Mouse (Mus musculus) ES-CJ7 (cell line): ENCODE measurements at regions not wholly inside any gene's neighbourhood (a gene's known extent, or its start where the extent isn't known, plus 50 kb on each side); places are given as distances from the start of the nearest gene placed in this dataset.

ENCODE experiments used
- DNase-seq: peaks from one replicate; pipeline ENCODE4 v3.0.0; 2011; ENCODE audit warnings: low read depth, low spot score

DNA sequence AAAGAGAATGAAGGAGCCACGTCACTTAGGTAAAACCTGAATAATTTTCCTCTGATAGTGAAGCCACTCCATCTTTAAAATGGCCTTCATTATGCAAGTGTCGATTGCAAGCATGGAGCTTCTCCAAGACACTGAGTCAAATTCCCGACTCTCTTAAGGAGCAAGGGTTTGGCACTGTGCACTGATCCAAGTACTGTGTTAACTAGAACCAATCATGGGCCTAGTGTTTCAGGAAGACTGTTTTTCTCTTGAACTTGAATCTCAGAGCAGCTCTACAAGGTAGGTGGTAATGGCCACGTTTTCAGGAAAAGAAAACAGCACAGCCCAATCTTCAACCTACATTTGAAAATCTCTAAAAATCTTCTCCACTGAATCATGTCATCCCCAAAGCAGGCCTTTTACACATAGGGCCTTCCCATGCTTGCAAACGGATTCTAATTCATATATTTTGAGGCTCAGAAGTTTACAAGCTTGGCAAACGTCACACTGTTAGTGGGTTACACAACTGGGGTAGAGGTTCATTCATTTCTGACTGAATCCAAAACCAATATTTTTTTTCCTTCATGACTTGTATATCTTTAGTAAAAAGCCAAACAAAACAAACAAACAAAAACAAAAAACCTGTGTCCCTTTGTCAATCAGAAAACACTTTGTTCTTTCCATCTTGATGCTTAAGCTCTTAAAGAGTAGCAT is 342.2 kb upstream of the Zfp462 start:
- DNase-seq: no peak

DNA sequence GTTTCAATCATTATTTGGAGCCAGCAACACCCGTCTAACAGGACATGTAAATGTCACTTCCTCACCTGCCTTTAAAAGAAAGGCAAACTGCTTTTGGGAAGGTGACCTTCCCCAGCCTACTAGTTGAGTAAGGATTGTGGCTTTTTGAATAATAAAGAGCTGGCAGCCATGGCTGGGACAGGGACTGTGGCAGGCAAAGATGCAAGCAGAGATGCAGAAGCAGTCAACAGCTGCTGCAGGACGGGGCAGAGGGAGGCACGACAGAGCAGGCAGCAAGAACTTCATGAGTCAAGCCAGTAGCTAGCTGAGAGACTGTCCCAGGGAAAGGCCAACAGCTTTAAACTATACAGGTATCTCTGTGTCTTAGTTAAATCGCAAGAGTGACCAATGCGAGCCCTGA is 334.7 kb upstream of the Zfp462 start:
- DNase-seq: peak; percentile 84

DNA sequence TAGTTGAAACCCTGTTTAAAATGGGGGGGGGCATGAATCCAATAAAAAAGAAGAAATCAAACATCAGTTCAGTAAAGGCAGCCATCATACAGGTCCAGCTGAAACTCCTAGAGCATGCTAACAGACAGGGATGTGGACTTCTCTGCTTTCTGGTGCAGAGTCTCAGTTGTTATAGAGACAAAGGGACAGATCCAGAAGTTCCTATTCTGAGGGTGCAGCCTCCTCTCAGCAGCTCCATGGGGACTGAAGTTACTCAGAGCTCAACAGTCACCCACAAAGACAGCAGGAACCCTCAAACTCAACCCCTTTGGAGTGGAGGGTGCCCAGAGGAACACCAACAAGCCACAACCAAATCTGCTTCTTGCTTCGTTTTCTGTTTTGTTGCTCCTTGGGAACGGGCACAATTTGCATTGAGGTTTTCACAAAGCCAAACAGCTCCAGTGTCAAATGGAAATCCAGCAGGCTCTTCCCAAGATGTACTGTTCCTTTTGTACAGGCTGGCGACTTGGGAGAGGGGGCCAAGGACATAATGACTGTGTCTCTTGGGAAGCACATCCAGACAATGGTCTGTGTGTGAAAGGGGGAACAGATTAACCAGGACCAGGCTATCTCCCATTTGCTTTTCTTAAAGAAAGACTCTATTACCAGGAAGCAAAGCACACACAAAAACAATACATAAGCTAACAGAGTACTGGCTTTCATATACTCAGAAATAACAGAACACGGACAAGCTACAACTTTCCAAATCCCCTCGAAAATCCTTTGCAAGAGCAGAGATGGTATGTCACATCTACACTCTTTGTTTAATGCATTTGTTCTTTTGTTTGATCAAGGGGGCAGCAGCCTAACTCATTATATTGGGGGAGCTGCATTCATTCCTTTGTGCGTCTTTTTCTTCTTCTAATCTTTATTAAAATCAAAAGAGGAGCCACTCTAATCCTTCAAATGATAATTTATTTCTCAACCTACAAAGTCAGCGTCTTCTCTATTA is 332.6 kb upstream of the Zfp462 start:
- DNase-seq: peak; percentile 6

DNA sequence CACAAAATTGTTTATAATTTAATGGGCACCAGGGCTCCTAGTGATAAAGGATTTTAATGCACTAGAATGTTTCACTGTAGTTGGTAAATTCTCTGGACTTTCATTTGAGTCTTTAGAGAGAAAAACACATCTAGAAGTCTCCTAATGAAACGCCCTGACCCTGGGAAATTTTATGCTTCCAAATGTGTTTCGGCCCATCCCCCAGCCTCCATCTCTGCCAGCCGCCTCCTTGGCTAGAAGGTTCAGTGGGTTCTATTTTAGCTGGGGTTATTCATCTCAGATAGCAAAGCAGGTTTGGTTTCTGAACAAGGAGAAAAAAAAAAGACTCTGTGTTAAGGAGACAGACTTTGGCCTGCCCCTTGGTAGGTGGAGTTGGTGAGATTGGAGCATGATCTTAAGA is 331.8 kb upstream of the Zfp462 start:
- DNase-seq: no peak

DNA sequence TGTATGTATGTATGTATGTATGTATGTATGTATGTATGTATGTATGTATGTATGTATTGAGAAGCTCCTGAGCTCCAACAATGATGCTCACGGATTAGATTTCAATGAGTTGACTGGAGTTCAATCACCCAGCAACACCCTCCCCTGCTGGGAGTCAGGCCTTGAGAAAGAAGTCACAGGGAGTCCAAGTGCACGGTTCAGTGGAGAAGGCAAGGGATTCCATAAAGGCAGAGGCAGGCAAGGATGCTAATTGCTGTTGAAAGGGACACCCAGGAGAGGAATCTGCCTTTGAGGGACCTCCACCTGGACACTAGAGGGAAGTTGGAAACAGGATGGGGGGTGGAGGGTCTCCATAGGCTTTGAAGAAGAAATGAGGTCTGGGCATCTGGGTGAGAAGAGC is 331.2 kb upstream of the Zfp462 start:
- DNase-seq: no peak

DNA sequence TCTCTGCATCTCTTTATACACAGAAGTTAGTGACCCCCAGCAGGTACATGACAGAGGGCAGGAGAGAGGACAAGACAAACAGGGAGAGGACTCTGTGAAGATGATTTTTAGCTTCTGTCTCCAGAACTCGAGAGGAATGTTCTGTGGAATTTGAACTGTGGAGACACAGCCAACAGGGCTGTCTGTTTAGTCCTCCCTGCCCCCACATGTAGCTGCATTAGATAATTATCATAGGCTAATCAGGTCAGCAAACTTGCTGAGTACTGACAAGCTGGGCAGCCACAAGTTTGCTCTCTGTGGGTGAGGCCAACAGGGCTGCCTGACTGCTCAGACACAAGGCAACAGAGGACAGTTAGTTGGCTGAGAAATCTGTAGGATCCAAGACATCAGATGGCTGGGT is 329.0 kb upstream of the Zfp462 start:
- no peak for DNase-seq

DNA sequence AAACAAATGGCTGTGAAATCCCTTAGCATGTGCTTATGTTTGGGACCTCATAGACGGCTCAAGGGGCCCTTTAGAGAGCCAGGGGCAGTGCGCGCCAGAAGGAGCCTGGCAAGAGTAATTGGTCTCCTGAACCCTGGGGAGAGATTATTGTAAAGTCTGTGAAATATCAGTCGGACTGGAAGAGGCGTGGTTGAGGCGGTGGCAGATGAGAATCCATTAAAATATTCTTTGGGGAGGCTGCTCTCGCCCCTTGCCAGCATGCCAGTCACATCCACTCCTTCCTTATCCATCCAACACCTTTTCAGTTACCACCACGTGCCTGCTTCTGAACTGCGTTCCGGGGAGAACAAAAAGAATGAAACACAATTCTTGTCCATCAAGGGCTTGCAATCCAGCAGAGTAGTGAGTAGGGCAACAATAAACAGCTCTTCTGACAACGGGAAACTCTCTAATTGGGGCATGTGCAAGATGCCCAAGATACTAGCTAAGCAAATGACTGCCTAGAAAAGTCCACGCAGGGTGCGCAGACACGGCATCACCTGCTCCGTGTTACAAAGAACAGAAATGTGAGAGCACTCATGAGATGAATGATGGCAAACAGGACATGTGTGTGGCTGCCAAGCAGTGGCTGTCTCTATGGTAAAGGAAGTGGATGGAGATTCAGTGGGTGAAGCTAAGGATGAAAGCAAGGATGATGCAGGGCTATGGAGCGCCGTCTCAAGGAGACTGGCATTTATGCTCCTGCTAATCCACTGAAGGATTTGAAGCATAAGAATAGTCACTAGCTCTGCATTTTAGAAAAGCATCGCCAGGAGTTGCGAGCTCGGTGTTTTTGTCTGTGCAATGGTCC is 320.6 kb upstream of the Zfp462 start:
- no peak for DNase-seq

DNA sequence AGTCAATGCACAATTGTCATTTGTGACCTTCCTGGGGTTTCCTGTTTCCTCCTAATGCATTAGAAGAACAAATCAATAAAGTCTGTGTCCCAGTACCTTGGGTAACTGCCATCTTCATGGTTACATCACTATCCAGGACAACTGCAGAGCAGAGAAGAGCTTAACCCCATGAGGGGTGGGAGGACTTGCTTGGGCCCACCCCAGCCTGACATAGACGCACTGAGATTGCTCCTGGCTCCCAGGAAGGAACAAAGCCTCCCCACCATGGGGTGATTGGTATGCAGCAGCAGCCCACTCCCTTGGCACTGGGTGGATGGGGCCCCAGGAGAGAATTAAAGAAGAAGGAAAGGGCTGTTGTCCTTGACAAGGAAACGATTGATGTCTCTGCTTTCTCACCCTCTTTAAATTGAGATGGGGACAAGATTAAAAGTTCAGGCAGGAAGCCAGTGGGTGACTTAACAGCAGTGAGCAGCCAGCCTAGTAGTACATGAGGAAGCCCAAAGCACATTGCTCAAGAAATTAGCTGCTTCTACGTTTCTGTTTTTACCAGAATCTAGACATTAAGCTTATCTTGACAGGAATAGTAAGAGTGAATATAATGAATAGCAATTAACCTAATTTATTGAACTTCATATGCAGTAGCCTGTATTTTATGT is 307.7 kb upstream of the Zfp462 start:
- no peak for DNase-seq

DNA sequence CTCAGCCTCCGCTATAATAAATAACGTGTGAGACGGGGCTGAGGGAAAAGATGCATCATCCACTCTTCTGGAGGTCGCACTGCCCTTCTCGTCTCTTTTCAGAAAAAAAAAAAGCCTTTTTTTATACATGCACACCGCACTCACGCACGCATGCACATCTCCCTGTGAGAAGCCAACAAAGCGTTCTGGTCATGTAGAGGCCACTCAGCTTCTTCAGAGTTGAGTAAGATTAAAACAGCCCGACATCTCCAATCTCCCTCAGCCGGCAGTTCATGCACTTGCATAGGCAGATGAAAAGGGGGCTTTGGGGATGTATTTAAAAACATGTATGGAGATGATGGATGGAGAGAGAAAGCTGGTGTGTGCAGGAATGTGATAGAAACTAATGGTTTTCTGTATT is 298.8 kb upstream of the Zfp462 start:
- DNase-seq: no peak

DNA sequence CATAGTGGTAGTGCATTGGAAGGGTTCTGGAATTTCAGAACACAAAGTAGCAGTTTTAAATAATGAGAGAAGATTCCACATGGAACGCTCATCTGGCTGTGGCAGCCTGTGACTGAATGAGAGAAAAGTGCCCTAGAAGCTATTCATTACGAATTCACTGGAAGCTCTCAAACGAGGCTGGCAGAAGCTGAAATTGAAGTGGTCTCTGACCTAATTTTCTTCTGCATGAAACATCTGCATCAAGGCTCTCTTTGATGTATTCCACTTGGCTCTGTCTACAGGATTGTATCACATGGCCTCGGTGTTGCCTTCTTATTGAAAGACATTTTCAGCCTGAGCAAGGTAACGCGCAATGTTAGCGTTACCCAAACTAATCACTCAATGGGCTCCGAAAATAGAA is 298.4 kb upstream of the Zfp462 start:
- DNase-seq: no peak

DNA sequence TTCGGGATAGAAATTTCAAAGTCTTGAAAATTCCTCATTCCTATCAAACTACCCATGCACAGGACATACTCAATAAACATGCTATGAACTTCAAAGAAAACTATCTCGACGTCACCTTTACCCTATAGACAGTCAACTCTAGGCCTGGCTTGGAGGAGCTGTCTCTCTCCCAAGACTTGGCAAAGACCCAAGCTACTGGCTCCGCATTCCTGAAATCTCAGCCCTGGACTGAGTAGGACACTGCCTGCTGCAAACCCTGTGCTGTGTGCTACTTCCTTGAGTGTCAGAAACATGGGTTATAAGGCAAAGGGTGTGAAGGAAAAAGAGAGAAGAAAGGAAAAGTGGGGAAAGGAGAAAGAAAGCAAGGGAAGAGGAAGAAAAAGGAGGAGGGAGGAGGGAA is 296.6 kb upstream of the Zfp462 start:
- DNase-seq: no peak

DNA sequence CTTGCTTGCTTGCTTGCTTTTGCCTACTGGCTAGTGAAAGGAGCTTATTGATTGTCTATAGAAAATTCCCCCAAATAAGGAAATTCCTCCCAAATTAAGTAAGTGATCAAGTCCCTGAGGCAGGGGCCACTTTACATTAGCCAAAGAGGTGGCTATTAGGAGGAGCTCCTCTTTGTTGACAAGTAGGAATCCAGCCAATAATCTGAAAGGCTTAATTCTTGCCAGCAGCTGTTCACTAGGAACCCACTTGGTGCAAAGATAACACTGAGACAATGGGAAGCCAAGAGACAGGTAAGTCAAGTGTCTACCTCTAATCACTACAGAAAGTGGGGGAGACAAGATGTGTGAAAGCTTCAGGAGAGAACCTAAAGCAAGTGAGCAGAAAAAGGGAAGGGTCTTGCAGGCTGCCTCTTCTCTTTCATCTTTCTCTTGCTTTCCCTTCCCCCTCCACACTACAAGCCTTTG is 293.2 kb upstream of the Zfp462 start:
- DNase-seq: no peak

DNA sequence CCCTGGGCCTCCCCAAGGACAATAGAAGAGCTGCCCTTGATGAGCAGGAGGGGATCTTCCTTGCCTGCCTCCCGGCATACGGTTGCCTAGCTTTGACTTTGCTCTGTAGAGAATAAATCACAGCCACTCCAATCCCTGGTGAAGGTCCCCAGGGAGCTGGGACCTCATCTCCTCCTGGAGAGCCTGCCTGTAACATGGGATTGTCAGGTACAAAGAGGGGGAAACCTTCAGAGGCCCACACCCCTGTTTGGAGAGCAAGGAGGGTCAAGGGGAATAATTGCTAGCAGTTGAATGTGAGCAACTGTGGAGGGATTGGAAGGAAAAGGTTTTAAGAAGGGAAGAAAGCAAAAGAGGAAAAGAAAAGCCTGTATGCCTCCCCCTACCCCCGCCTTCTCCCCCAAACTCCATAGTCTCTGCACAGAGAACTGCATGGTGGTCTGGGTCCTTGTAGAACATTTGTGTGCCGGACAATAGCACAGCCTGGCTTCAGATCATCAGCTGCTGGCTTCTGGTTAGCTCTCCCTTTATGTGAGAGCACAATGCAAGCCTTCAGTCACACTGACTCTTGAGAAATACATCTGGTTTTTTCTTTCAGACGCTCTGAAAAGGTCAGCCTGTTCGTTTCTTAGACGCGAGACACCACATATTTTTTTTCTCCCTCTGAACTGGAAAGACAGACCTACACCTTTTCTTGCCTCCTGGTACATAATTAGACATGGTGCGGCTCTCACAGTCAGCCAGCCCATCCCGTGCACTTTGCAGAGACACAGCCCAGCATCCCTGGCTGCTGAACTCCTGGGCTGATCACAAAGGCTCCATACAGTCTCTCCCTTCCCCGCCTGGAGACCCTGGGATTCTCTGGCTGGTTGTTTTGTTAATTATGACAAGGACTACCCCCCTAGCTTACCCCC is 292.5 kb upstream of the Zfp462 start:
- no peak for DNase-seq

DNA sequence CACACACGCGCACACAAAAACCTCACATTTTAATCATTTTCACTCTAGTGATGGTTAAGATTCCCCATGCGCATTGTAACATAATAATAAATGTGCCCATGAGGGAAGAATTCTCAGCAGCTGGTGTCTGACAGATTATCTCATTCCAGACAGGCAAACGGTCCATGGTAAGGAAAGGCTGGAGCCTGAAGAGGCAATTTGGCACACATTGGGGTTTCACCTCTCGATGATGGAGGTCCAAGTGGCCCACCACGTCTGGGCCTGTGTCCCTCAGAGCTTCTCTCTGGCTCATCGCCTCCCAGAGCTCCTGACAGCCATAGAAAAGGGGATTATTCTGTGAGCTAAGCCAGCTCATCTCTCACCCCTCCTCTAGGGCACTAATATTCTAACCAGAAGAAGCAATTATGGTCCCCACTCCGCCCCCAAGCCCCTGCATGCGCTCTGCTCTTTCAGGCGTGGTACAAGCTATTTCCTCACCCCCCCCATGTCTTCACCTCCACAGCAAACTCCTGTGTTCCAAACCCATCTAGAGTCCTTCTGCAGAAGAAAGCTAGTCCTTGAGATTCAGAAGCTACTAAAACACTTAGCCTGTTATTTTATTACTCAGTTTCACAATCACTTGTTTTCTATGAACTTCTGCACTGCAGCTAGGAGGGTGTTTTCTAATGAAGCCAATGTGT is 291.6 kb upstream of the Zfp462 start:
- no peak for DNase-seq
